Mouse (Mus musculus) spleen, adult 2 months (tissue): Measurements from ENCODE around the gene Cryl1. TPM values are rescaled to one million over a fixed set of nuclear protein-coding genes. Genes with fewer than 3 reads are reported as not detected.

ENCODE experiments used
- DNase-seq, 2 experiments: peaks; one replicate each; pipeline versions ENCODE4 v3.0.0 to v3.0.0-alpha.2; 2012 to 2021; ENCODE audit warnings: low spot score in 2 of 2, low read depth in 1 of 2
- H3K27ac ChIP-seq: fragments of 200-500 bp; 2 replicates; pipeline ENCODE4 v1.5.1; 2012; ENCODE audit warnings: low read length, inconsistent platforms; ENCODE audit not compliant: insufficient read depth
- H3K27me3 ChIP-seq: fragments of 200-500 bp; 2 replicates; pipeline ENCODE4 v1.6.1; 2012; ENCODE audit warnings: mild to moderate bottlenecking, moderate library complexity, low read length, inconsistent platforms; ENCODE audit not compliant: control insufficient read depth, insufficient read depth
- H3K36me3 ChIP-seq: fragments of 200-500 bp; 2 replicates; pipeline ENCODE4 v1.6.1; 2012; ENCODE audit warnings: mild to moderate bottlenecking, low read length, inconsistent platforms; ENCODE audit not compliant: control insufficient read depth, insufficient read depth
- H3K4me1 ChIP-seq: fragments of 200-500 bp; 2 replicates; pipeline ENCODE4 v1.6.1; 2011; ENCODE audit warnings: inconsistent platforms; ENCODE audit not compliant: control insufficient read depth, insufficient read depth, insufficient read length
- H3K4me3 ChIP-seq: fragments of 200-500 bp; 2 replicates; pipeline ENCODE4 v1.5.1; 2011; ENCODE audit warnings: mild to moderate bottlenecking, inconsistent platforms; ENCODE audit not compliant: insufficient read depth, insufficient read length; ENCODE audit errors: extremely low read depth
- CTCF ChIP-seq: fragments of 200-500 bp; IDR thresholded peaks from 2 replicates; pipeline ENCODE4 v1.5.1; 2011; ENCODE audit warnings: mild to moderate bottlenecking, inconsistent platforms; ENCODE audit not compliant: insufficient read depth, insufficient read length, insufficient replicate concordance; ENCODE audit errors: extremely low read depth
- POLR2A ChIP-seq: fragments of 200-500 bp; IDR thresholded peaks from 2 replicates; pipeline ENCODE4 v1.6.1; 2011; ENCODE audit warnings: low read depth, low read length, inconsistent platforms
- WGBS: fragments of 180-500 bp; shearing (Covaris S2); methylation state at CpG from one replicate; pipeline ENCODE4 v1.1.7; 2018; 5-methylcytosine and 5-hydroxymethylcytosine counted together
- polyA plus RNA-seq: library from polyadenylated mRNA; depleted of rRNA; stranded (reverse); fragments of >200 nt; gene quantifications from 2 replicates; pipeline ENCODE4 v1.2.3, GENCODE M21; 2012

Cryl1 gene
- polyA plus RNA-seq, 1 experiment: 14.9 TPM

DNA sequence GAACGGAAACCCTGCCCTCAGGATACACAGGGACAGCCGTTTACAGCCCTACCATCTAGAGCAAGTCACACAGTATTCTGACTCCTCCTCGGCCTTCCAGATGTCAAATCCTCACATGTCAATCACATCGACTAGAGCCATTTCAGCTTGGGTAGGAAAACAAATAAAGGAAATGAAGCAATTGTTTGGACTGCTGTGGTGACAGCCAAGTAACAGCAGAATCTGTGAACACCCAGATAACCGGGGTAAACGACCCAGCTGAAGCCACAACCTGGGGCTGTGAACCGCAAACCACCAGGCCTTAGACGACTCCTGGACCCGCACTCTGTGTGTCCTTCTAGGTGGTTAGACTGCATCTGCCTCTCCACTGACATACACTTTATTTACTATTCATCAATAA, 23.1 kb downstream of the Cryl1 start:
- H3K4me1 ChIP-seq: no peaks in the 10 kb centered on the region
- no peak for DNase-seq
- H3K27me3 ChIP-seq: no peaks in the 10 kb centered on the region
- WGBS: 81% methylated on average over 9 of the region's 9 CpGs
- no peak overlapping the region for H3K27ac ChIP-seq
- no peak overlapping the region for H3K4me3 ChIP-seq
- H3K36me3 ChIP-seq: peaks cover 2% of the 10 kb centered on the region; the same call in 1 of the 2 replicates
- TF ChIP-seq CTCF (no peak), POLR2A (no peak)

DNA sequence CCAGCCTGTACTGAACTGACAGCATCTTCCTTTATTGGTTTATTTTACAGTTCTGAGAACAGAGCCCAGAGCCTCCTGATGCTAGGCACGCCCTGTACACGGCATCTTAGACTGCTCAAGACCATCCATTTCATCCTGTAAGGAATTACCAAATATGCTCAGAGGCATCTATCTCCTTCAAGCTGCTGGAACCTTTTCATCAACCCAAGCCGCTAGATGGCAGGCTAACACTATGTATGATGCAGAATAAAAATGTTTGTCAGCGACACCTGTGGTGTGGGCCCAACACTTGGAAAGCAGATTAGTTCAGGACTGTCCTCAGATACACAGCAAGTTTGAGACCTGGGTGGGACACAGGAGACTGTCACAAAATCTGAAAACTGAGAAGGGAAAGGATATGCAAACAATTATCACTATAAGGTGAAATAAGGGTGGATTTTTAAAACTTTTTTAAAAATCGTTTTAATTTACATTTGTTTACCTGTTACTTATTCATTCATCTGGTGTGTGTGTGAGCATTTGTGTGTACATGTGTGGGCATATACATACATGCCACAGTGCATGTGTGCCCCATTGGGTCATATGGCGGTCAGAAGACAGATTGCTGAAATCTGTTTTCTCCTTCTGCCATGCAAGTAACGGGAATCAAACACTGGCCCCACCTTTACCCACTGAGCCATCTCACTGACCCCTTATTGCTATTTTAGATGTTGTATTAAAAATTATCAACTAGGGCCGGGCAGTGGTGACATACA, 25.8 kb downstream of the Cryl1 start:
- TF ChIP-seq POLR2A: no peak
- peak; percentile 60; the same call in 1 of the 2 replicates for TF ChIP-seq CTCF
- Histone ChIP-seq H3K4me1 (no peaks in the 10 kb centered on the region), H3K27me3 (no peaks in the 10 kb centered on the region), H3K36me3 (peaks cover 2% of the 10 kb centered on the region; the same call in 1 of the 2 replicates), H3K27ac (no peak overlapping the region), H3K4me3 (no peak overlapping the region)
- peak; percentile 59 to 64 for DNase-seq
- WGBS: 55% methylated on average over 8 of the region's 8 CpGs

DNA sequence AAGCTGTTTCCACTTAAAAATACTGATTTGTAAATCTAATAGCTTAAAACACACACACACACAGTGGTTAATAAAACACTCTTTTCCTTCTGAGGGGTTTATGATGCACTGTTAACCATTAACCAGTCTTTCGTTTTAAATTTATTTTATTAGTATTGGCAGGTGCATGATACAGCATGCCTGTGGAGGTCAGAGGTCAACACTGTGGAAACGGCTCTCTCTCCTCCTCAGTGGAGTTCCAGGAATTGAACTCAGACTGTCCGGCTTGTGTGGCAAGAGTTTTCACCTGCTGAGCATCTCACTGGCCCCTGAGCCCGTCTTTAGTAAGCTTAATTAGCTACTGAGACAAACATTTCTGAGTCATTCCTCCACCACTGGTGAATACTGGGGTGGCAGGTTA, 31.0 kb downstream of the Cryl1 start:
- Histone ChIP-seq H3K27ac (no peak overlapping the region), H3K4me3 (no peak overlapping the region), H3K4me1 (no peaks in the 10 kb centered on the region), H3K27me3 (no peaks in the 10 kb centered on the region), H3K36me3 (no peaks in the 10 kb centered on the region)
- DNase-seq: no peak
- TF ChIP-seq CTCF (no peak), POLR2A (no peak)
- WGBS: 83% methylated on average over 4 of the region's 4 CpGs

DNA sequence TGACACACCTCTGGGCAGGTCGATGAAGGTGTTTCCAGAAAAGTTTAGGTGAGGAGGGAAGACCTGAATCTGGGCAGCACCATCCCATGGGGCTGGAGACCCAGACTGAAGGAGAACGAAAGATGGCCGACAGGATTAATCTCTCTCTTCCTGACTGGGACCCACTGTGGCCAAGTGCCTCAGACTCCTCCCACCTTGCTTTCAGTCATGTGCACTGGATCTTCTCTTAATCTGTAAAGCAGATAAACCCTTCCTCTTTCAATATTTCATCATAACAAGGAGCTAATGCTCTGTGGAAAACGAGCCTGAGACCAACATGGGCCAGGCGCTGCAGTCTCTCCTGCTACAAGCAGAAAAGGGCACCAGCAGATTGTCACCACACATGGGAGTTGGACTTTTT, 31.6 kb downstream of the Cryl1 start:
- Histone ChIP-seq H3K4me1 (no peaks in the 10 kb centered on the region), H3K36me3 (no peaks in the 10 kb centered on the region), H3K27ac (no peak overlapping the region), H3K27me3 (no peaks in the 10 kb centered on the region), H3K4me3 (no peak overlapping the region)
- DNase-seq: no peak
- TF ChIP-seq CTCF: no peak
- no peak for TF ChIP-seq POLR2A
- WGBS: 67% methylated on average over 5 of the region's 5 CpGs

- H3K27ac ChIP-seq: no peak overlapping the region
- TF ChIP-seq POLR2A: no peak
- TF ChIP-seq CTCF: no peak
- 91% methylated on average over 9 of the region's 9 CpGs for WGBS
- no peak overlapping the region for H3K4me3 ChIP-seq
- no peaks in the 10 kb centered on the region for H3K27me3 ChIP-seq
- no peaks in the 10 kb centered on the region for H3K4me1 ChIP-seq
- DNase-seq: no peak
- no peaks in the 10 kb centered on the region for H3K36me3 ChIP-seq
These were observed 33.0 kb downstream of the Cryl1 start for GRCm38 (mm10) chr14:57365341-57365740.

GRCm38 (mm10) chr14:57363833-57364232, 34.5 kb downstream of the Cryl1 start:
- TF ChIP-seq POLR2A: no peak
- no peak for TF ChIP-seq CTCF
- Histone ChIP-seq H3K4me1 (no peaks in the 10 kb centered on the region), H3K4me3 (no peak overlapping the region), H3K36me3 (no peaks in the 10 kb centered on the region), H3K27me3 (no peaks in the 10 kb centered on the region), H3K27ac (no peak overlapping the region)
- DNase-seq: no peak
- WGBS: 92% methylated on average over 6 of the region's 6 CpGs

GRCm38 (mm10) chr14:57362726-57363660, 35.3 kb downstream of the Cryl1 start:
- H3K4me1 ChIP-seq: no peaks in the 10 kb centered on the region
- DNase-seq: peak in 1 of 2 experiments; percentile 30
- no peak for TF ChIP-seq POLR2A
- peak; percentile 45; the same call in 1 of the 2 replicates for TF ChIP-seq CTCF
- 56% methylated on average over 26 of the region's 31 CpGs for WGBS
- no peak overlapping the region for H3K4me3 ChIP-seq
- H3K27ac ChIP-seq: no peak overlapping the region
- H3K27me3 ChIP-seq: no peaks in the 10 kb centered on the region
- no peaks in the 10 kb centered on the region for H3K36me3 ChIP-seq
